Mouse (Mus musculus) olfactory bulb, adult 2 months (tissue): ENCODE data around the gene Tbc1d1.

Experiments used
- CTCF ChIP-seq: fragments of 200-500 bp; IDR thresholded peaks from 2 replicates; pipeline ENCODE4 v1.5.1; 2012; ENCODE audit warnings: low read depth, mild to moderate bottlenecking, low read length, moderate library complexity; ENCODE audit not compliant: insufficient read depth
- POLR2A ChIP-seq: fragments of 200-500 bp; IDR thresholded peaks from 2 replicates; pipeline ENCODE4 v1.6.1; 2012; ENCODE audit warnings: mild to moderate bottlenecking, low read depth, low read length, moderate library complexity; ENCODE audit not compliant: insufficient read depth

DNA sequence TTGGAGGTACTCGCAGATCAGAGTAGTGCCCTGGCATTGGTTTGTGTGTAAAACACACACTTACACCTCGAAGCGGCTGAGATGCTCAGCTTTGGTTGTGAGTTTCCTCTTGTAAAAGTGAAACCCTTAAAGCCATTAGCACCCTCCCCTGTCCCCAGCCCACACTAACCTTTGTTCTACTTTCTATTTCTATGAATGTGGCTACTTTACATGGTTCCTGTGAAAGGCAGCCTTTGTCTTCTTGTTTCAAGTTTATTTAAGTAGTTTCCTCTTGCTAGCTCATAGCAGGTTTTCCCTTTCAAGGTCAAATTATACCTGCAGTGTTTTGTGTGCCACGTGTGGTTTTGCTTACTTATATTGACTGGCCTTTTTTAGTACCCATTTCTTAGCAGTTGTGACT lies 141.0 kb downstream of the Tbc1d1 start:
- TF ChIP-seq POLR2A (no peak), CTCF (no peak)
